Mouse (Mus musculus) embryonic facial prominence, embryonic 12.5 days (tissue): ENCODE measurements around the gene Rbm17. TPM values are rescaled to one million over a fixed set of nuclear protein-coding genes. Genes with fewer than 3 reads are reported as not detected.

Experiments used
- ATAC-seq: fragments of 200-750 bp; cut with Nextera tagmentation; 2 replicates; pipeline ENCODE4 v1.8.0; 2017; ENCODE audit not compliant: insufficient number of reproducible peaks, insufficient read depth, low FRiP score, low TSS enrichment
- H3K27ac ChIP-seq: fragments of 300-500 bp; sonication (generic); 2 replicates; pipeline ENCODE4 v1.5.1; 2016; ENCODE audit warnings: mild to moderate bottlenecking
- H3K27me3 ChIP-seq: fragments of 300-500 bp; sonication (generic); 2 replicates; pipeline ENCODE4 v1.6.1; 2016; ENCODE audit warnings: mild to moderate bottlenecking, moderate library complexity
- H3K36me3 ChIP-seq: fragments of 300-500 bp; sonication (generic); 2 replicates; pipeline ENCODE4 v1.6.1; 2016; ENCODE audit warnings: mild to moderate bottlenecking
- H3K4me1 ChIP-seq: fragments of 300-500 bp; sonication (generic); 2 replicates; pipeline ENCODE4 v1.6.1; 2016
- H3K4me2 ChIP-seq: fragments of 300-500 bp; sonication (generic); replicated peaks from 2 replicates; pipeline ENCODE4 v1.6.1; 2016; ENCODE audit warnings: mild to moderate bottlenecking, moderate library complexity
- H3K4me3 ChIP-seq: fragments of 300-500 bp; sonication (generic); 2 replicates; pipeline ENCODE4 v1.5.1; 2016; ENCODE audit warnings: mild to moderate bottlenecking
- H3K9ac ChIP-seq: fragments of 300-500 bp; sonication (generic); 2 replicates; pipeline ENCODE4 v1.6.1; 2016; ENCODE audit warnings: mild to moderate bottlenecking, moderate library complexity
- H3K9me3 ChIP-seq: fragments of 300-500 bp; sonication (generic); 2 replicates; pipeline ENCODE4 v1.6.1; 2016; ENCODE audit warnings: mild to moderate bottlenecking, moderate library complexity
- WGBS: fragments of 180-500 bp; shearing (Covaris S2); methylation state at CpG from one replicate; pipeline ENCODE4 v1.1.7; 2016; 5-methylcytosine and 5-hydroxymethylcytosine counted together
- polyA plus RNA-seq: library from polyadenylated mRNA; unstranded; fragments of >200 nt; fragmentation: Nextera tagmentation; extraction: Ambion mirVana; gene quantifications from 2 replicates; pipeline ENCODE4 v1.2.1, GENCODE M21; 2016

Gene Rbm17
- 176 and 185 TPM in 2 replicates for polyA plus RNA-seq

DNA sequence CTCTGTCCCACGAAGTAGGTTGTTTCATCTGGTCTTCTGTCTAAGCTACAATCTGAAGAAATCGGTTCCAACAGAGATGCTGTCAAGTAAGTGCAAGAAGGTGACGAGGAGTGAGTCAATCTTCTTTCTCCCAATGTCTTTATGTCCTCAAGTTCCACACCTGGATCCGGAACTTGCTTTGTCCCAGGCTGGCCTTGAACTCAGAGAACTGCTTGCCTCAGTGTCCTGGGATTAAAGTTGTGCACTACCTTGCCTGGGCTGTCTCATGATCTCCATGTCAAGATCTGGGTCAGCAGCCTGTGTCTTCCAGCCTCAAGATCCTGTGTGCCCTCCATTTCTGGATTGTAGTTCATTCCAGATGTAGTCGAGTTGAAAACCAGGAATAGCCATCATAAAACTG, at the start of gene Rbm17:
Gene Rbm17, minus strand, starts transcription at position 101 of the 400 bp plus-strand sequence.
- H3K36me3 ChIP-seq = peaks cover 15% of the 10 kb centered on the region
- 85% methylated on average over 5 of the region's 5 CpGs for WGBS

DNA sequence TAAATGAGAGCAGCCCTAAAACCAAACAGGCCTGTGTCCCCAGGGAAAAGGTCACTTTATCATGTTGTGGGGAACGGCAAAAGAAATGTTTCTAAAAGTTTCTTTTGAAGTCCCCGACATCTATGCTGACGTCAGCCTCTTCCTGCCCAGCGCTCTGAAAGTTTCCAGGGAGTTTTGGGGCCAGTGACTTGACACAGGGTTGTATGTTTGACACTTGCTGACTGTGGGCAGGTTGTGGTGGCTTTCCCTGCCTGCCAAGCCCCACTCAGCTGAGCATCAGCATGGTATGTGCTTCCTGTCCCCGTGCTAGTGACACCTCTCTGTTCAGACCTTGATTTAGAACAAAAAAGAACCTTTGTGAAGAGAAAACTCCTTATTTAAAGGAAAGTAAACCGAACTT, 49.4 kb upstream of the Rbm17 start:
- WGBS = 41% methylated on average over 6 of the region's 6 CpGs
- Histone ChIP-seq H3K4me2 (no peak overlapping the region), H3K9me3 (no peaks in the 10 kb centered on the region), H3K9ac (no peak overlapping the region), H3K4me1 (no peaks in the 10 kb centered on the region), H3K27me3 (no peaks in the 10 kb centered on the region), H3K4me3 (no peak overlapping the region), H3K36me3 (no peaks in the 10 kb centered on the region), H3K27ac (no peak overlapping the region)
- ATAC-seq = no peak

More for the DNA sequence above, at the start of gene Rbm17:
- peaks cover 7% of the 10 kb centered on the region for H3K4me1 ChIP-seq
- peak within 1 kb of the TSS; percentile 70; the same call in 1 of the 2 replicates for H3K27ac ChIP-seq
- H3K4me3 ChIP-seq = peak within 1 kb of the TSS; percentile 95
- no peaks in the 10 kb centered on the region for H3K27me3 ChIP-seq
- H3K9ac ChIP-seq = peak within 1 kb of the TSS; percentile 99
- H3K9me3 ChIP-seq = no peaks in the 10 kb centered on the region
- no peak for ATAC-seq
- peak within 1 kb of the TSS; percentile 91; the same call in 1 of the 2 replicates for H3K4me2 ChIP-seq

DNA sequence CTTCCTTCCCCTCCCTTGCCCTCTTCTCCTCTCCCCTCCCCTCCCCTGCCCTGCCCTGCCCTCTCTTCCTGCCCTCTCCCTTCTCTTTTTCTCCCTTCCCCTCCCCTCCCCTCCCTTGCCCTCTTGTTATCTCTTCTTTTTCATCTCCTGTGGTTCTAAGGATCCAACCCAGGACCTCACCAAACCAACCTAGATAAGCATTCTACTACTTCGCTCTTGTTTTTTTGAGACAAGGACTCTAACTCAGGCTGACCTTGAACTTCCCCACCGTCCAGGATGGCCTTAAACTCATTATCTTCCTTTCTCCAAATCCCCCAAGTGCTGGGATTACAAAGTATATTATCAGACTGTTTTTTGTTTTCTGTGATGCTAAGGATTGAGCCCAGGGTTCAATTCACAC, 48.8 kb upstream of the Rbm17 start:
- ATAC-seq = no peak
- Histone ChIP-seq H3K27ac (no peak overlapping the region), H3K4me3 (no peak overlapping the region), H3K4me1 (no peaks in the 10 kb centered on the region), H3K9ac (no peak overlapping the region), H3K36me3 (no peaks in the 10 kb centered on the region), H3K9me3 (no peaks in the 10 kb centered on the region), H3K4me2 (no peak overlapping the region), H3K27me3 (no peaks in the 10 kb centered on the region)
- WGBS = 72% methylated on average over 2 of the region's 2 CpGs

DNA sequence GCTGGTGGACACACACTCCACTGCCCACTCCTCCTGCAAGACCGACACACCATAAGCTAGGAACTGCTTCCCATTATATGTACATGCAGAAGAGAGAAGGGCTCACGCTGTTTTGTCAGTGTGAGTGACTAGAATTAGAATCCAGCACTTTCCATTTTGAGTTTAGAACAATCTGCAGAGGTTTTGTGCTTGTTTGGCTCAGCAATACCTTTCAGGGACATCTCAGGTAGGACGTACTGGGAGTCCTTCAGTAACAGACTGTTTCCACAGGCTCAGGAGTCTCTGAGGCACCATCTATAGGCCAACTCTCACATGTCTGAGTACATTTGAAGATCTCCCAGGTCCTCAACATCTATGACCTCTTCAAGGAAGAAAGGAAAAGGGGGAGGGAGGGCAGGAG, 48.2 kb upstream of the Rbm17 start:
- Histone ChIP-seq H3K4me2 (no peak overlapping the region), H3K27ac (no peak overlapping the region), H3K9ac (no peak overlapping the region), H3K36me3 (no peaks in the 10 kb centered on the region), H3K9me3 (no peaks in the 10 kb centered on the region), H3K27me3 (no peaks in the 10 kb centered on the region), H3K4me3 (no peak overlapping the region), H3K4me1 (no peaks in the 10 kb centered on the region)
- ATAC-seq = no peak
- WGBS = 78% methylated on average over 3 of the region's 3 CpGs

DNA sequence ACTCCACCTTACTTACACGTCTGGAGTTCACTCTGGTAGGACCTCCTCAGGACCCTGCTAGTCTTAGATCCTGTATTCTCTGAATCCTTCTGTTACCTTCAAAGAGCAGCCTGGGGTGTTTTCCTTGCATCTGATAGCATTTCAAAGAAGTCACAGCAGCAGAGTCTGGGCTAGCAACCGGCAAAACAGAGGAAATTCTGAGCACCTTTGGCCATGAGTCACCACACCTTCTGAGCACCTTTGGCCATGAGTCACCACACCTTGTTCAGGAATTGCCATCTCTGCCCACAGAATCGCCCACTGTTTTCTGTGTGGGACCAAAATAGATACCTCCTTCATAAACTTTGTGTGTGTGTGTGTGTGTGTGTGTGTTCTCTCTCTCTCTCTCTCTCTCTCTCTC, 47.5 kb upstream of the Rbm17 start:
- Histone ChIP-seq H3K4me1 (no peaks in the 10 kb centered on the region), H3K27ac (no peak overlapping the region), H3K4me3 (no peak overlapping the region), H3K4me2 (no peak overlapping the region), H3K27me3 (no peaks in the 10 kb centered on the region), H3K9ac (no peak overlapping the region), H3K9me3 (no peaks in the 10 kb centered on the region), H3K36me3 (no peaks in the 10 kb centered on the region)
- no peak for ATAC-seq
- 44% methylated on average over 3 of the region's 3 CpGs for WGBS

DNA sequence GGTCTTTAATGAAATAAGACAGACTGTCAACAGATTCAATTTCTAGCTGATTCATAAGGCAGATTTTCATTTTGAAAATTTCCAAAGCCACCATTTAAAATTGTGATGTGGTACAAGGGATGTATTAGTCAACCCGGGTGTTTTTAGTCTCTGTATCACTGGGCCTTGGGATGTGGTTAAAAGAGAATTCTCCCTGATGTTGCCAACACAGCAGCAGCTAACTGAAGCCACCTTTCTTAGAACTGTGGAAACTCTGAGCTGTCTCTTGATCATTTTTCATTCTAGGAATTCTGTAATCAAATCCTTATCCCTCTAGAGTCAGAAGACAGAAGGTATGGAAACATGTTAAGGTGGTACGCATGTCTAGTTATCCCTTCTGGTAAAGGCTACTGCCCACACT, 41.3 kb upstream of the Rbm17 start:
- no peak overlapping the region for H3K9ac ChIP-seq
- H3K9me3 ChIP-seq = no peaks in the 10 kb centered on the region
- ATAC-seq = no peak
- no peaks in the 10 kb centered on the region for H3K4me1 ChIP-seq
- H3K27me3 ChIP-seq = no peaks in the 10 kb centered on the region
- no peak overlapping the region for H3K27ac ChIP-seq
- no peak overlapping the region for H3K4me3 ChIP-seq
- WGBS = 77% methylated on average over 2 of the region's 2 CpGs
- no peak overlapping the region for H3K4me2 ChIP-seq
- no peaks in the 10 kb centered on the region for H3K36me3 ChIP-seq

DNA sequence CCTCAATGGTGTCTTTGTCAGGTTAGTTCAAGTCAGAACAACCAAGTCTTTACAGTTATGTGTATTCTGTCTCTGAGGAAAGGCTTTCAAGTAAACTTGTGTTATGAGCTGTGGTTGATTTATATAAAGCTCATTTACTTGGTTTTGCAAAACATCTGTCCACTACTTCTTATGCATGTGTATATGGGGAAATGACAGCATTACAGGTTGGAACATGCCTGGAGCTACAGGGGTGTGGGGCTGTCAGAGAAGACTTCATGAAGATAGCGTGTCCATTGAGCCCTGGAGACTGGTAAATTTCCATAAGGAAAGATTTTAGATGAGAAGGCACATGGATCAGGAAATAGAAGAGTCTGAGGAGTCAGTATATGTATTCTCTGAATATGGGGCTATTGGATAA, 40.1 kb upstream of the Rbm17 start:
- Histone ChIP-seq H3K4me1 (no peaks in the 10 kb centered on the region), H3K9ac (no peak overlapping the region), H3K27ac (no peak overlapping the region), H3K9me3 (no peaks in the 10 kb centered on the region), H3K36me3 (no peaks in the 10 kb centered on the region), H3K4me3 (no peak overlapping the region), H3K4me2 (no peak overlapping the region), H3K27me3 (no peaks in the 10 kb centered on the region)
- WGBS = 91% methylated on average over 1 of the region's 1 CpGs
- no peak for ATAC-seq

DNA sequence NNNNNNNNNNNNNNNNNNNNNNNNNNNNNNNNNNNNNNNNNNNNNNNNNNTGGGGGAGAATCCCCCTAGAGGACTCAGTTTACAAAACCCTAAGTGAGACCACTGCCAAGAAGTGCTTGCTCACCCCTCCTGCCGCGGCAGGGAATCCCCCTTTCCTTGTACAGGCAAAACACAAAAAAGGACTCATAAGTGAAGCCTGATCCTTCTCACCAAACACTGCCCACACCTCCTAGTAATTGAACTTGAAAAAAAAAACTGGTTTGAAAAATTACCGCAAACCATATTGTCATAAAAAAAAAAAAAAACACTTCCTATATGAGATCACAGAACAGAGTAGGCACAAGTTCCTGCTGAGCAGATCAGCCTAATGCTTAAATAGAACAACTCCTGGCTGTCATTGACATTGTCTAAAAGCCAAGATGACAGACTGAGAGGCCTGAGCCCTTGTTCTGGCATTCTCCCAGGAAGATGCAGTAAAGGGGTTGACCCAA, 38.5 kb upstream of the Rbm17 start, which contains the start of gene Il2ra:
Gene Il2ra, plus strand, starts transcription at position 357 of the 491 bp plus-strand sequence.
- 87% methylated on average over 3 of the region's 3 CpGs for WGBS
- Histone ChIP-seq H3K4me1 (no peaks in the 10 kb centered on the region), H3K9me3 (no peaks in the 10 kb centered on the region), H3K9ac (no peak within 1 kb of the TSS), H3K27me3 (no peaks in the 10 kb centered on the region), H3K36me3 (no peaks in the 10 kb centered on the region), H3K4me2 (no peak within 1 kb of the TSS), H3K4me3 (no peak within 1 kb of the TSS), H3K27ac (no peak within 1 kb of the TSS)
- no peak for ATAC-seq

DNA sequence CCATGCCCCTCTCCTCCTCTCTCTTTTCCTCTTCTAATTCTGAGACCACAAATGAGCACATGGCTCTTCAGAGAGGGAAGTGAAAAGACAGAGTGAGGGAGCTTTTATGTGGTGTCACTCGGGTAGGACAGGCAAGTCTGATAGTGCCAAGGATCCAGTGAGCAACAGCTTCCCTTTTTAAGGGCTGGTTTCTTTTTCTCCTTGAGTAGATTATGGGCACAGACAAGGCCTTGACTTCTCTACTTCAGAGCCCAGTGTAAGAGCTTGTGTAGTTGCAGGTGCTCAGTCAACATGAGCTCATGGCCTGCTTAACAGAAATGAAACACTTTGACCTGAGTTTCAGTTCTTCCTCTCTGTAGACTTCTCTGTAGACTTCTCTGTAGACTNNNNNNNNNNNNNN, 33.2 kb upstream of the Rbm17 start:
- Histone ChIP-seq H3K4me3 (no peak overlapping the region), H3K9ac (no peak overlapping the region), H3K27me3 (no peaks in the 10 kb centered on the region), H3K4me2 (no peak overlapping the region), H3K4me1 (no peaks in the 10 kb centered on the region), H3K36me3 (no peaks in the 10 kb centered on the region), H3K9me3 (no peaks in the 10 kb centered on the region), H3K27ac (no peak overlapping the region)
- no peak for ATAC-seq
- WGBS = 71% methylated on average over 1 of the region's 1 CpGs

DNA sequence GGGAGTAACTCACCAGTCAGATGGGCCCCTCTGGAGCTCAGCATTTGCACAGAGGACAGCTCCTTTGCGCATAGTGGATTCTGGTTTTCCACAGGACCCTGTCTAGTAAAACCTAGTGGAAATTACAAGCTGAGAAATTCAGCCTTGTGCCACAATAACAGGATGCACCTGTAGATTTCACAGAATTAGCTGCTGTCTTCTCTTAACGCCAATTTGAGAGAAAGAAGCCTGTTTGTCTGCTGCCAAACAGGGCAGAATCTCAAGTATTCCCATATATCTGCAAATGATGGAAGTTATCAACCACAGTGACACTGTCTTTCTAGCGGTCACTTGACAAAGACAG, 32.2 kb upstream of the Rbm17 start:
- no peaks in the 10 kb centered on the region for H3K36me3 ChIP-seq
- no peak overlapping the region for H3K4me3 ChIP-seq
- no peak for ATAC-seq
- H3K9me3 ChIP-seq = no peaks in the 10 kb centered on the region
- no peak overlapping the region for H3K4me2 ChIP-seq
- WGBS = 73% methylated on average over 3 of the region's 3 CpGs
- no peaks in the 10 kb centered on the region for H3K27me3 ChIP-seq
- H3K9ac ChIP-seq = no peak overlapping the region
- H3K4me1 ChIP-seq = no peaks in the 10 kb centered on the region
- no peak overlapping the region for H3K27ac ChIP-seq

DNA sequence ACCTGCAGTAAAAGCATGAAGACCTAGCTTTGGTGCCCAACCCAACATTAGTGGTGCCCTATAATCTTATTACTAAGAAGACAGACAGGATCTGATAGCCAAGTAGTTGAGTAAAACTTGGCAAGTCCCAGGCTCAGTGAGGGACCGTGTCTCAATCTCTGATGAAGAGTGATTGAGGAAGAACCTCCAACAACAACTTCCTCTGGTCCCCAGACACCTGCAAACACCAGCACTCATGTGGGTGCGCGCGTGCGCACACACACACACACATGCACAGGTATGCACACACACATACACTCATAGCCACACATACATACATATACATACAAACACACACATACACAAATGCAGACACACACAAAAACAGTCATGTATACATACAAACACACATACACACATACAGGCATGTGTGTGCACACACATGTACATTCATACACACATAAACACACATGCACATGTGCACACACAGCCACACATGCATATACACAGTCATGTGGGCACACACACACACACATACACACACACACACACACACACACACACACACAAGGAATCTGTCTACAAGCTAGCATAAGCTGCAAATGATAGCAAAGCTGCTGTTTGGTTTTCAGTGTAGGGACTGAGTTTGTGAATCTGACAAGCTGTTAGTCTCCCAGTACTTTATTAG, 31.7 kb upstream of the Rbm17 start:
- Histone ChIP-seq H3K4me1 (no peaks in the 10 kb centered on the region), H3K27ac (no peak overlapping the region), H3K4me3 (no peak overlapping the region), H3K9me3 (no peaks in the 10 kb centered on the region), H3K4me2 (no peak overlapping the region), H3K27me3 (no peaks in the 10 kb centered on the region), H3K9ac (no peak overlapping the region), H3K36me3 (no peaks in the 10 kb centered on the region)
- WGBS = 92% methylated on average over 5 of the region's 5 CpGs
- ATAC-seq = no peak

DNA sequence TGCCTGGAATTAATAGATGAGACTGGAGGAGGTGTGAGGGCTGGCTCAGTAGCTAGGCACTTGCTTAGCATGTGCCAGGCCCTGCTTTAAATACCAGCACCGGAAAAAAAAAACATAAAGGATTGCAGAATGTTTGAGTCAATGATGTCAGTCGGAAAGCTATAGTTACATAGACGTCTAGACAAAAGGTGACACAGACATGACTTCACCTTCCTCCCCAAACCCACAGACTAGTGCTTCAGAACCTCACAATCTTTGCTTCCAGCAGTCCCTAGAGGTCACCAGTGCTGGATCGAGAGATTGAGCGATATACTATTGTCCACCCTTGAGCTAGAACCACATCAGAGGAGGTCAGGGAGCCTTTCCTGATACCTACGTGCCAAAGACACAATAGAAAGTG, 31.1 kb upstream of the Rbm17 start:
- H3K9me3 ChIP-seq = no peaks in the 10 kb centered on the region
- no peaks in the 10 kb centered on the region for H3K27me3 ChIP-seq
- H3K4me1 ChIP-seq = no peaks in the 10 kb centered on the region
- no peak overlapping the region for H3K27ac ChIP-seq
- ATAC-seq = no peak
- 85% methylated on average over 6 of the region's 6 CpGs for WGBS
- no peak overlapping the region for H3K4me2 ChIP-seq
- no peak overlapping the region for H3K9ac ChIP-seq
- H3K4me3 ChIP-seq = no peak overlapping the region
- H3K36me3 ChIP-seq = no peaks in the 10 kb centered on the region
